Comparison of ENCODE assay signal across 19 mouse cellular contexts in genomic region chr10:80903282-80903681, GRCm38 (mm10). TPM values are rescaled to one million over a fixed set of nuclear protein-coding genes. Genes with fewer than 3 reads are reported as not detected.
DNase-seq lines count a peak whose midpoint lies in the region; ATAC-seq and TF ChIP-seq lines count a peak whose summit lies in the region.
"Had no signal": no experiment of that assay in that cellular context is flagged by ENCODE, and none has a peak within 500 bp of the region (broad histone marks: within the 10 kb centered on the region; RNA-seq: fewer than 3 reads in every experiment).

No protein-coding gene starts in this region.

- H3K9ac ChIP-seq in forebrain, embryonic 14.5 days (ENCODE audit: low read length): 0 out of 2 replicates have a peak overlapping the region, but pooled peaks have one; percentile 8
- H3K9ac ChIP-seq in forebrain, embryonic 12.5 days: no peak overlapping the region
- H3K9ac ChIP-seq in midbrain, embryonic 15.5 days: no peak overlapping the region
- H3K9ac ChIP-seq: embryonic facial prominence, embryonic 13.5 days; embryonic facial prominence, embryonic 15.5 days; forebrain, embryonic 13.5 days had no signal

- no peaks in the 10 kb centered on the region for H3K27me3 ChIP-seq in cerebellum, adult 2 months (ENCODE audit: control insufficient read depth, insufficient read depth, low read length)
- H3K27me3 ChIP-seq in forebrain, embryonic 14.5 days (replicated peaks; ENCODE audit: control insufficient read depth, insufficient read depth, low read length): no peaks in the 10 kb centered on the region
- H3K27me3 ChIP-seq in forebrain, embryonic 12.5 days: no peaks in the 10 kb centered on the region
- H3K27me3 ChIP-seq in midbrain, embryonic 10.5 days (ENCODE audit: low read depth, poor library complexity, severe bottlenecking): no peaks in the 10 kb centered on the region
- H3K27me3 ChIP-seq in midbrain, embryonic 15.5 days (replicated peaks): no peaks in the 10 kb centered on the region
- H3K27me3 ChIP-seq: embryonic facial prominence, embryonic 13.5 days; embryonic facial prominence, embryonic 15.5 days; forebrain, embryonic 13.5 days had no signal

- H3K27ac ChIP-seq in cerebellum, adult 2 months (ENCODE audit: insufficient read depth, low read length): no peak overlapping the region
- no peak overlapping the region for H3K27ac ChIP-seq in forebrain, embryonic 14.5 days (ENCODE audit: low read depth, low read length)
- no peak overlapping the region for H3K27ac ChIP-seq in forebrain, embryonic 12.5 days
- H3K27ac ChIP-seq in midbrain, embryonic 10.5 days (replicated peaks): no peak overlapping the region
- H3K27ac ChIP-seq in midbrain, embryonic 15.5 days: no peak overlapping the region
- H3K27ac ChIP-seq: embryonic facial prominence, embryonic 13.5 days; embryonic facial prominence, embryonic 15.5 days; forebrain, embryonic 10.5 days; forebrain, embryonic 13.5 days had no signal

- H3K36me3 ChIP-seq in forebrain, embryonic 14.5 days (ENCODE audit: control insufficient read depth, insufficient read depth, low read length): peaks cover 74% of the 10 kb centered on the region
- H3K36me3 ChIP-seq in forebrain, embryonic 12.5 days (replicated peaks): peaks cover 76% of the 10 kb centered on the region
- peaks cover 85% of the 10 kb centered on the region for H3K36me3 ChIP-seq in midbrain, embryonic 10.5 days
- peaks cover 43% of the 10 kb centered on the region for H3K36me3 ChIP-seq in midbrain, embryonic 15.5 days (replicated peaks)

- no peaks in the 10 kb centered on the region for H3K9me3 ChIP-seq in forebrain, embryonic 14.5 days (replicated peaks; ENCODE audit: control insufficient read depth, low read length)
- H3K9me3 ChIP-seq in forebrain, embryonic 12.5 days: no peaks in the 10 kb centered on the region
- no peaks in the 10 kb centered on the region for H3K9me3 ChIP-seq in midbrain, embryonic 10.5 days (replicated peaks)
- no peaks in the 10 kb centered on the region for H3K9me3 ChIP-seq in midbrain, embryonic 15.5 days
- H3K9me3 ChIP-seq: embryonic facial prominence, embryonic 13.5 days; embryonic facial prominence, embryonic 15.5 days; forebrain, embryonic 10.5 days; forebrain, embryonic 13.5 days had no signal

- 93% methylated on average over 10 of the region's 10 CpGs for WGBS in cerebellum, adult 2 months
- 95% methylated on average over 10 of the region's 10 CpGs for WGBS in forebrain, embryonic 14.5 days
- WGBS in forebrain, embryonic 12.5 days: 94% methylated on average over 10 of the region's 10 CpGs
- WGBS in midbrain, embryonic 10.5 days: 92% methylated on average over 10 of the region's 10 CpGs
- 94% methylated on average over 10 of the region's 10 CpGs for WGBS in midbrain, embryonic 15.5 days

- H3K4me1 ChIP-seq in cerebellum, adult 2 months (ENCODE audit: control insufficient read depth, insufficient read depth, low read length): peaks cover 13% of the 10 kb centered on the region
- H3K4me1 ChIP-seq in forebrain, embryonic 14.5 days (ENCODE audit: control insufficient read depth, insufficient read depth, low read length): peaks cover 7% of the 10 kb centered on the region
- peaks cover 21% of the 10 kb centered on the region for H3K4me1 ChIP-seq in forebrain, embryonic 12.5 days
- peaks cover 24% of the 10 kb centered on the region for H3K4me1 ChIP-seq in midbrain, embryonic 10.5 days
- peaks cover 19% of the 10 kb centered on the region for H3K4me1 ChIP-seq in midbrain, embryonic 15.5 days

- ATAC-seq in forebrain, embryonic 14.5 days: no peak
- ATAC-seq in forebrain, embryonic 12.5 days (ENCODE audit: low FRiP score): no peak
- ATAC-seq in midbrain, embryonic 15.5 days (replicated peaks): no peak
- ATAC-seq: forebrain, embryonic 13.5 days; forebrain, embryonic 16.5 days had no signal

- no peak overlapping the region for H3K4me3 ChIP-seq in cerebellum, adult 2 months (replicated peaks; ENCODE audit: insufficient read depth, low read depth, low read length)
- H3K4me3 ChIP-seq in forebrain, embryonic 14.5 days (ENCODE audit: low read depth, low read length): no peak overlapping the region
- H3K4me3 ChIP-seq in forebrain, embryonic 12.5 days (replicated peaks): no peak overlapping the region
- H3K4me3 ChIP-seq in midbrain, embryonic 10.5 days: 0 out of 2 replicates have a peak overlapping the region, but pooled peaks have one; percentile 18
- no peak overlapping the region for H3K4me3 ChIP-seq in midbrain, embryonic 15.5 days
- H3K4me3 ChIP-seq: embryonic facial prominence, embryonic 13.5 days; embryonic facial prominence, embryonic 15.5 days; erythroblast, embryonic 14.5 days; forebrain, embryonic 10.5 days; forebrain, embryonic 13.5 days had no signal

- peak; percentile 64 for DNase-seq in cerebellum, adult 11-12 months
- DNase-seq in cerebellum, adult 2 months: no peak
- DNase-seq in forebrain, embryonic 14.5 days (ENCODE audit: low spot score): no peak
- no peak for DNase-seq in midbrain, embryonic 10.5 days (ENCODE audit: low spot score)
- DNase-seq: adrenal gland, postnatal 10 days; adrenal gland, postnatal 25 days; cerebellum, adult 11 months; cerebellum, adult 8-10 months; cerebellum, postnatal 14 days; cerebellum, postnatal 36 days; embryo, embryonic 11 days had no signal

- no peak for TF ChIP-seq POLR2A in cerebellum, adult 2 months (IDR thresholded peaks at IDR 0.05; ENCODE audit: borderline replicate concordance, insufficient read depth, low read length)

- no peak overlapping the region for H3K4me2 ChIP-seq in forebrain, embryonic 14.5 days (ENCODE audit: low read length)
- H3K4me2 ChIP-seq in forebrain, embryonic 12.5 days: no peak overlapping the region
- H3K4me2 ChIP-seq in midbrain, embryonic 15.5 days: no peak overlapping the region
- H3K4me2 ChIP-seq: embryonic facial prominence, embryonic 13.5 days; embryonic facial prominence, embryonic 15.5 days; forebrain, embryonic 13.5 days had no signal

- TF ChIP-seq CTCF in cerebellum, adult 2 months (IDR thresholded peaks at IDR 0.05; ENCODE audit: borderline replicate concordance, insufficient read depth, low read depth, low read length): no peak

RNA-seq across cellular contexts. Expression of gene Timm13, which starts 2.5 kb away (rescaled TPM):
- polyA plus RNA-seq in cerebellum, adult 2 months (2012; rRNA removed): 208 and 217 TPM in 2 replicates
- 355 and 398 TPM in 2 replicates for polyA plus RNA-seq in forebrain, embryonic 14.5 days (2014; fragmentation: Nextera tagmentation; extraction: Ambion mirVana)
- 311 and 314 TPM in 2 replicates for polyA plus RNA-seq in forebrain, embryonic 12.5 days (2016; fragmentation: Nextera tagmentation; extraction: Ambion mirVana)
- polyA plus RNA-seq in midbrain, embryonic 10.5 days (2016; fragmentation: Nextera tagmentation; extraction: Ambion mirVana): 335 and 382 TPM in 2 replicates
- polyA plus RNA-seq in midbrain, embryonic 15.5 days (2015; fragmentation: Nextera tagmentation; extraction: Ambion mirVana): 318 and 330 TPM in 2 replicates

RNA-seq across cellular contexts. Expression of gene Lmnb2, which starts 14.8 kb away (rescaled TPM):
- polyA plus RNA-seq in cerebellum, adult 2 months (2012; rRNA removed): 39.0 and 42.8 TPM in 2 replicates
- polyA plus RNA-seq in forebrain, embryonic 14.5 days (2014; fragmentation: Nextera tagmentation; extraction: Ambion mirVana): 12.1 and 14.4 TPM in 2 replicates
- 67.7 and 73.8 TPM in 2 replicates for polyA plus RNA-seq in forebrain, embryonic 12.5 days (2016; fragmentation: Nextera tagmentation; extraction: Ambion mirVana)
- 77.9 and 84.7 TPM in 2 replicates for polyA plus RNA-seq in midbrain, embryonic 10.5 days (2016; fragmentation: Nextera tagmentation; extraction: Ambion mirVana)
- 46.9 and 48.9 TPM in 2 replicates for polyA plus RNA-seq in midbrain, embryonic 15.5 days (2015; fragmentation: Nextera tagmentation; extraction: Ambion mirVana)

RNA-seq across cellular contexts. Expression of gene Gadd45b, which starts 26.6 kb away (rescaled TPM):
- 30.6 and 33.3 TPM in 2 replicates for polyA plus RNA-seq in cerebellum, adult 2 months (2012; rRNA removed)
- 5.2 and 6.2 TPM in 2 replicates for polyA plus RNA-seq in forebrain, embryonic 14.5 days (2014; fragmentation: Nextera tagmentation; extraction: Ambion mirVana)
- 8.2 and 9.8 TPM in 2 replicates for polyA plus RNA-seq in forebrain, embryonic 12.5 days (2016; fragmentation: Nextera tagmentation; extraction: Ambion mirVana)
- 6.1 and 9.2 TPM in 2 replicates for polyA plus RNA-seq in midbrain, embryonic 10.5 days (2016; fragmentation: Nextera tagmentation; extraction: Ambion mirVana)
- polyA plus RNA-seq in midbrain, embryonic 15.5 days (2015; fragmentation: Nextera tagmentation; extraction: Ambion mirVana): 5.5 and 8.2 TPM in 2 replicates

RNA-seq across cellular contexts. Expression of gene Tmprss9, which starts 31.6 kb away (rescaled TPM):
- 0.41 and 0.74 TPM in 2 replicates for polyA plus RNA-seq in cerebellum, adult 2 months (2012; rRNA removed)
- 0.10 and 0.13 TPM in 2 replicates for polyA plus RNA-seq in forebrain, embryonic 14.5 days (2014; fragmentation: Nextera tagmentation; extraction: Ambion mirVana)
- polyA plus RNA-seq in forebrain, embryonic 12.5 days (2016; fragmentation: Nextera tagmentation; extraction: Ambion mirVana): 0.06 and 0.08 TPM in 2 replicates
- polyA plus RNA-seq in midbrain, embryonic 10.5 days (2016; fragmentation: Nextera tagmentation; extraction: Ambion mirVana): 0.02 and 0.09 TPM in 2 replicates
- 0.23 and 0.41 TPM in 2 replicates for polyA plus RNA-seq in midbrain, embryonic 15.5 days (2015; fragmentation: Nextera tagmentation; extraction: Ambion mirVana)
- polyA plus RNA-seq: embryonic facial prominence, embryonic 13.5 days; forebrain, embryonic 10.5 days had no signal

RNA-seq across cellular contexts. Expression of gene Sppl2b, which starts 48.2 kb away (rescaled TPM):
- polyA plus RNA-seq in cerebellum, adult 2 months (2012; rRNA removed): 123 and 132 TPM in 2 replicates
- polyA plus RNA-seq in forebrain, embryonic 14.5 days (2014; fragmentation: Nextera tagmentation; extraction: Ambion mirVana): 30.4 and 44.6 TPM in 2 replicates
- polyA plus RNA-seq in forebrain, embryonic 12.5 days (2016; fragmentation: Nextera tagmentation; extraction: Ambion mirVana): 43.3 and 44.0 TPM in 2 replicates
- 42.8 and 45.6 TPM in 2 replicates for polyA plus RNA-seq in midbrain, embryonic 10.5 days (2016; fragmentation: Nextera tagmentation; extraction: Ambion mirVana)
- 85.5 and 89.5 TPM in 2 replicates for polyA plus RNA-seq in midbrain, embryonic 15.5 days (2015; fragmentation: Nextera tagmentation; extraction: Ambion mirVana)
